Mouse (Mus musculus) CH12.LX (cell line): ENCODE measurements around the gene Gm43552. TPM values are rescaled to one million over a fixed set of nuclear protein-coding genes. Genes with fewer than 3 reads are reported as not detected.

Source experiments
- DNase-seq: peaks from one replicate; pipeline ENCODE4 v3.0.0-alpha.2; 2013; ENCODE audit errors: extremely low read depth
- H3K27ac ChIP-seq: 2 replicates; pipeline ENCODE4 v1.5.1; 2012; ENCODE audit warnings: low read depth, mild to moderate bottlenecking, control low read depth, moderate library complexity; ENCODE audit not compliant: insufficient read depth
- H3K27me3 ChIP-seq: replicated peaks from 2 replicates; pipeline ENCODE3; 2012; ENCODE audit warnings: inconsistent platforms
- H3K36me3 ChIP-seq, 2 experiments: replicated peaks in 1 of 2; 2 replicates each; pipeline versions ENCODE3 to v1.6.1; 2012; ENCODE audit warnings: inconsistent platforms in 1 of 2, low read length in 1 of 2, mild to moderate bottlenecking in 1 of 2, mixed read lengths in 1 of 2, moderate library complexity in 1 of 2; ENCODE audit not compliant: control insufficient read depth in 1 of 2, insufficient read depth in 1 of 2
- H3K4me1 ChIP-seq, 2 experiments: 2 replicates each; pipeline ENCODE4 v1.6.1; 2012; ENCODE audit warnings: inconsistent platforms in 1 of 2, moderate library complexity in 1 of 2; ENCODE audit not compliant: insufficient read depth in 2 of 2, control insufficient read depth in 1 of 2
- H3K4me2 ChIP-seq: 2 replicates; pipeline ENCODE4 v1.6.1; 2012; ENCODE audit warnings: low read depth, mild to moderate bottlenecking, control low read depth; ENCODE audit not compliant: poor library complexity, insufficient read depth, severe bottlenecking
- H3K4me3 ChIP-seq, 3 experiments: fragments of 150-350 bp in 1 of 3; sonication (generic) in 1 of 3; replicated peaks in 1 of 3; 2 replicates each; pipeline versions ENCODE3 to v1.5.1; 2011 to 2012; ENCODE audit warnings: low read depth in 2 of 3, low read length in 2 of 3, mild to moderate bottlenecking in 2 of 3, moderate library complexity in 2 of 3, control low read depth in 1 of 3, improper control_type of control experiment in 1 of 3, inconsistent platforms in 1 of 3, mixed read lengths in 1 of 3; ENCODE audit not compliant: poor library complexity in 1 of 3
- H3K79me2 ChIP-seq: replicated peaks from 2 replicates; pipeline ENCODE4 v1.6.1; 2012; ENCODE audit warnings: mild to moderate bottlenecking, moderate library complexity; ENCODE audit not compliant: control insufficient read depth, poor library complexity, insufficient read depth, severe bottlenecking; ENCODE audit errors: extremely low read depth
- H3K9ac ChIP-seq: 2 replicates; pipeline ENCODE4 v1.6.1; 2012; ENCODE audit warnings: low read depth, mild to moderate bottlenecking, control low read depth, moderate library complexity; ENCODE audit not compliant: insufficient read depth
- H3K9me3 ChIP-seq: replicated peaks from 2 replicates; pipeline ENCODE3; 2012; ENCODE audit warnings: low read length, inconsistent platforms, mixed read lengths
- BHLHE40 ChIP-seq: IDR thresholded peaks from 2 replicates; pipeline ENCODE4 v1.6.1; 2011; ENCODE audit warnings: mild to moderate bottlenecking, low read depth, low read length, improper control_type of control experiment
- E2F4 ChIP-seq: IDR thresholded peaks from 2 replicates; pipeline ENCODE4 v1.6.1; 2011; ENCODE audit warnings: low read depth, low read length, improper control_type of control experiment; ENCODE audit not compliant: insufficient replicate concordance
- ELF1 ChIP-seq: IDR thresholded peaks from 2 replicates; pipeline ENCODE4 v1.6.1; 2014; ENCODE audit warnings: low read depth, mild to moderate bottlenecking, inconsistent platforms, low read length, improper control_type of control experiment
- EP300 ChIP-seq: IDR thresholded peaks from 2 replicates; pipeline ENCODE4 v1.6.1; 2011; ENCODE audit warnings: low read length, improper control_type of control experiment
- ETS1 ChIP-seq: conservative IDR thresholded peaks from 2 replicates; pipeline ENCODE4 v1.6.1; 2012; ENCODE audit warnings: low read depth, mild to moderate bottlenecking, inconsistent platforms, low read length, improper control_type of control experiment, moderate library complexity
- GABPA ChIP-seq: IDR thresholded peaks from 2 replicates; pipeline ENCODE4 v1.6.1; 2012; ENCODE audit warnings: low read depth, low read length, improper control_type of control experiment, inconsistent platforms; ENCODE audit not compliant: insufficient replicate concordance
- HCFC1 ChIP-seq: IDR thresholded peaks from 2 replicates; pipeline ENCODE4 v1.6.1; 2012; ENCODE audit warnings: low read depth, mild to moderate bottlenecking, inconsistent platforms, low read length, improper control_type of control experiment
- JUND ChIP-seq: conservative IDR thresholded peaks from 2 replicates; pipeline ENCODE4 v1.6.1; 2011; ENCODE audit warnings: low read depth, low read length, improper control_type of control experiment
- KAT2A ChIP-seq: IDR thresholded peaks from 2 replicates; pipeline ENCODE4 v1.6.1; 2012; ENCODE audit warnings: low read length, improper control_type of control experiment, inconsistent platforms; ENCODE audit not compliant: insufficient replicate concordance
- MAX ChIP-seq: IDR thresholded peaks from 2 replicates; pipeline ENCODE4 v1.6.1; 2011; ENCODE audit warnings: low read length, improper control_type of control experiment
- MYC ChIP-seq: IDR thresholded peaks from 2 replicates; pipeline ENCODE4 v1.6.1; 2011; ENCODE audit warnings: low read depth, mild to moderate bottlenecking, improper control_type of control experiment, low read length
- NELFE ChIP-seq: IDR thresholded peaks from 2 replicates; pipeline ENCODE4 v1.6.1; 2011; ENCODE audit warnings: low read depth, low read length, improper control_type of control experiment
- NRF1 ChIP-seq: IDR thresholded peaks from 2 replicates; pipeline ENCODE4 v1.6.1; 2014; ENCODE audit warnings: low read depth, mild to moderate bottlenecking, inconsistent platforms, low read length, improper control_type of control experiment, moderate library complexity
- PAX5 ChIP-seq: IDR thresholded peaks from 2 replicates; pipeline ENCODE4 v1.6.1; 2012; ENCODE audit warnings: low read length, inconsistent platforms, mixed read lengths
- SIN3A ChIP-seq: IDR thresholded peaks from 2 replicates; pipeline ENCODE4 v1.6.1; 2012; ENCODE audit warnings: low read length, improper control_type of control experiment, inconsistent platforms
- SMC3 ChIP-seq: IDR thresholded peaks from 2 replicates; pipeline ENCODE4 v1.6.1; 2011; ENCODE audit warnings: low read depth, low read length, improper control_type of control experiment
- TBP ChIP-seq: conservative IDR thresholded peaks from 2 replicates; pipeline ENCODE4 v1.6.1; 2011; ENCODE audit warnings: low read depth, low read length, improper control_type of control experiment
- TCF12 ChIP-seq: IDR thresholded peaks from 2 replicates; pipeline ENCODE4 v1.6.1; 2014; ENCODE audit warnings: low read depth, mild to moderate bottlenecking, inconsistent platforms, low read length, improper control_type of control experiment
- USF1 ChIP-seq: IDR thresholded peaks from 2 replicates; pipeline ENCODE4 v1.6.1; 2014; ENCODE audit warnings: low read depth, mild to moderate bottlenecking, inconsistent platforms, low read length, improper control_type of control experiment
- USF2 ChIP-seq: conservative IDR thresholded peaks from 2 replicates; pipeline ENCODE4 v1.6.1; 2011; ENCODE audit warnings: low read depth, low read length, improper control_type of control experiment
- ZC3H11A ChIP-seq: IDR thresholded peaks from 2 replicates; pipeline ENCODE4 v1.6.1; 2012; ENCODE audit warnings: low read depth, mild to moderate bottlenecking, inconsistent platforms, low read length, improper control_type of control experiment
- ZKSCAN1 ChIP-seq: IDR thresholded peaks from 2 replicates; pipeline ENCODE4 v1.6.1; 2012; ENCODE audit warnings: low read depth, inconsistent platforms, low read length, improper control_type of control experiment, borderline replicate concordance
- ZMIZ1 ChIP-seq: IDR thresholded peaks from 2 replicates; pipeline ENCODE4 v1.6.1; 2012; ENCODE audit warnings: low read depth, mild to moderate bottlenecking, inconsistent platforms, low read length, improper control_type of control experiment
- dilution Hi-C: fragments of 300-500 bp; cut with MboI; formaldehyde crosslinking; loops from 2 replicates; pipeline ENCODE4 v1.14.3; 2020; ENCODE audit warnings: low sequenced_read_pairs; ENCODE audit not compliant: extremely low pct_unique_long_range_greater_than_20kb, extremely low pct_ligation_motif_present
- in situ Hi-C: fragments of 300-500 bp; cut with MboI; formaldehyde crosslinking; loops from 3 replicates; pipeline ENCODE4 v1.14.3; 2019; ENCODE audit warnings: low sequenced_read_pairs, low pct_ligation_motif_present, low pct_unique_long_range_greater_than_20kb, mixed read lengths
- polyA plus RNA-seq: library from polyadenylated mRNA; unstranded; fragments of >175 nt; gene quantifications from 2 replicates; pipeline ENCODE4 v1.2.1, GENCODE M21; 2012; ENCODE audit warnings: low read depth; ENCODE audit not compliant: insufficient read length
- total RNA-seq, 2 experiments: library from RNA; depleted of rRNA; stranded (reverse); fragments of 300-350 nt in 1 of 2; fragments of >200 nt in 1 of 2; gene quantifications; 2 replicates each; pipeline ENCODE4 v1.2.3; 2012 to 2014

Gm43552 gene
- total and polyA plus RNA-seq, 3 experiments: 2.1 TPM; not detected in 2

- peaks cover 0 to 15% of the 10 kb centered on the region in 2 experiments; a peak in 2 of 4 replicates for H3K4me1 ChIP-seq
- DNase-seq: no peak
- H3K9ac ChIP-seq: no peak overlapping the region
- dilution Hi-C loops: no loop called here
- H3K27me3 ChIP-seq: no peaks in the 10 kb centered on the region
- H3K4me2 ChIP-seq: no peak overlapping the region
- H3K79me2 ChIP-seq: no peaks in the 10 kb centered on the region
- TF ChIP-seq ZMIZ1: no peak
- TF ChIP-seq USF1: no peak
- TF ChIP-seq ZC3H11A: no peak
- no peak for TF ChIP-seq KAT2A
- no peak for TF ChIP-seq JUND
- no peak for TF ChIP-seq EP300
- TF ChIP-seq BHLHE40: no peak
- TF ChIP-seq TBP: no peak
- no peak for TF ChIP-seq SIN3A
- TF ChIP-seq ELF1: no peak
- no peak overlapping the region for H3K27ac ChIP-seq
- H3K4me3 ChIP-seq: no peak overlapping the region
- in situ Hi-C loops: no loop called here
- H3K36me3 ChIP-seq: peaks cover 0 to 15% of the 10 kb centered on the region in 2 experiments
- peaks cover 2% of the 10 kb centered on the region for H3K9me3 ChIP-seq
Measured at GRCm38 (mm10) chr5:65459454-65459853, 33.2 kb downstream of the Gm43552 start.

- dilution Hi-C loops: no loop called here
- no peak overlapping the region for H3K27ac ChIP-seq
- peaks cover 0 to 23% of the 10 kb centered on the region in 2 experiments for H3K36me3 ChIP-seq
Measured at GRCm38 (mm10) chr5:65457846-65458245, 34.8 kb downstream of the Gm43552 start.

GRCm38 (mm10) chr5:65457086-65457827 is 35.4 kb downstream of the Gm43552 start:
- no peak overlapping the region for H3K4me2 ChIP-seq
- H3K27ac ChIP-seq: no peak overlapping the region
- in situ Hi-C loops: no loop called here

More at GRCm38 (mm10) chr5:65457846-65458245, 34.8 kb downstream of the Gm43552 start:
- Histone ChIP-seq H3K79me2 (no peaks in the 10 kb centered on the region), H3K9me3 (no peaks in the 10 kb centered on the region), H3K27me3 (no peaks in the 10 kb centered on the region), H3K4me2 (no peak overlapping the region), H3K9ac (no peak overlapping the region), H3K4me1 (peaks cover 0 to 18% of the 10 kb centered on the region in 2 experiments; a peak in 3 of 4 replicates), H3K4me3 (no peak overlapping the region)
- DNase-seq: no peak
- in situ Hi-C loops: no loop called here
- no peak for TF ChIP-seq NELFE

More at GRCm38 (mm10) chr5:65457086-65457827, 35.4 kb downstream of the Gm43552 start:
- Histone ChIP-seq H3K4me1 (peaks cover 0 to 18% of the 10 kb centered on the region in 2 experiments; a peak in 3 of 4 replicates), H3K9ac (no peak overlapping the region), H3K9me3 (no peaks in the 10 kb centered on the region), H3K27me3 (no peaks in the 10 kb centered on the region), H3K36me3 (peaks cover 0 to 23% of the 10 kb centered on the region in 2 experiments), H3K79me2 (no peaks in the 10 kb centered on the region), H3K4me3 (no peak overlapping the region)
- no peak for DNase-seq
- TF ChIP-seq MYC (no peak), SMC3 (no peak), NELFE (no peak), ETS1 (no peak), TCF12 (no peak), MAX (no peak), USF1 (no peak), USF2 (no peak), BHLHE40 (no peak), NRF1 (no peak), ZKSCAN1 (no peak), GABPA (no peak), PAX5 (no peak), KAT2A (no peak), E2F4 (no peak), TBP (no peak), HCFC1 (no peak)
- dilution Hi-C loops: no loop called here
